Mouse (Mus musculus) hindbrain, embryonic 12.5 days (tissue): ENCODE measurements at regions not wholly inside any gene's neighbourhood (a gene's known extent, or its start where the extent isn't known, plus 50 kb on each side); places are given as distances from the start of the nearest gene placed in this dataset.

Experiments
- ATAC-seq: fragments of 200-750 bp; cut with Nextera tagmentation; 2 replicates; pipeline ENCODE4 v1.8.0; 2017; ENCODE audit warnings: moderate TSS enrichment; ENCODE audit not compliant: low FRiP score
- H3K27ac ChIP-seq: fragments of 300-500 bp; sonication (generic); 2 replicates; pipeline ENCODE4 v1.5.1; 2016; ENCODE audit warnings: mild to moderate bottlenecking
- H3K27me3 ChIP-seq: fragments of 300-500 bp; sonication (generic); 2 replicates; pipeline ENCODE4 v1.6.1; 2016; ENCODE audit warnings: mild to moderate bottlenecking
- H3K36me3 ChIP-seq: fragments of 300-500 bp; sonication (generic); 2 replicates; pipeline ENCODE4 v1.6.1; 2016; ENCODE audit warnings: mild to moderate bottlenecking
- H3K4me1 ChIP-seq: fragments of 300-500 bp; sonication (generic); 2 replicates; pipeline ENCODE4 v1.6.1; 2016
- H3K4me2 ChIP-seq: fragments of 300-500 bp; sonication (generic); replicated peaks from 2 replicates; pipeline ENCODE4 v1.6.1; 2016; ENCODE audit warnings: mild to moderate bottlenecking
- H3K4me3 ChIP-seq: fragments of 300-500 bp; sonication (generic); 2 replicates; pipeline ENCODE4 v1.5.1; 2016; ENCODE audit warnings: mild to moderate bottlenecking
- H3K9ac ChIP-seq: fragments of 300-500 bp; sonication (generic); 2 replicates; pipeline ENCODE4 v1.6.1; 2016; ENCODE audit warnings: mild to moderate bottlenecking, moderate library complexity
- H3K9me3 ChIP-seq: fragments of 300-500 bp; sonication (generic); replicated peaks from 2 replicates; pipeline ENCODE4 v1.6.1; 2016; ENCODE audit warnings: mild to moderate bottlenecking
- WGBS: fragments of 180-500 bp; shearing (Covaris S2); methylation state at CpG from one replicate; pipeline ENCODE4 v1.1.7; 2016; 5-methylcytosine and 5-hydroxymethylcytosine counted together

- under 1% methylated on average over 11 of the region's 11 CpGs for WGBS
- Histone ChIP-seq H3K27ac (peak overlapping the region; percentile 100), H3K4me1 (no peaks in the 10 kb centered on the region), H3K9me3 (no peaks in the 10 kb centered on the region), H3K36me3 (no peaks in the 10 kb centered on the region), H3K9ac (peak overlapping the region; percentile 100), H3K4me2 (peak overlapping the region; percentile 69), H3K4me3 (peak overlapping the region; percentile 84), H3K27me3 (peaks cover 27% of the 10 kb centered on the region; the same call in 1 of the 2 replicates)
- 0 out of 2 replicates have a peak, but pooled peaks have one; percentile 24 for ATAC-seq
Observed at GRCm38 (mm10) chr13:83724995-83725394, 221.2 kb downstream of the Mef2c start.

- under 1% methylated on average over 13 of the region's 13 CpGs for WGBS
- H3K4me1 ChIP-seq = no peaks in the 10 kb centered on the region
- H3K9me3 ChIP-seq = no peaks in the 10 kb centered on the region
- no peak for ATAC-seq
- H3K27ac ChIP-seq = peak overlapping the region; percentile 100
- peaks cover 26% of the 10 kb centered on the region; the same call in 1 of the 2 replicates for H3K27me3 ChIP-seq
- H3K4me3 ChIP-seq = peak overlapping the region; percentile 84
- H3K4me2 ChIP-seq = peak overlapping the region; percentile 69
- H3K36me3 ChIP-seq = no peaks in the 10 kb centered on the region
- H3K9ac ChIP-seq = peak overlapping the region; percentile 100
Observed at GRCm38 (mm10) chr13:83725831-83726230, 222.0 kb downstream of the Mef2c start.

- WGBS = under 1% methylated on average over 13 of the region's 13 CpGs
- Histone ChIP-seq H3K4me1 (no peaks in the 10 kb centered on the region), H3K9ac (peak overlapping the region; percentile 100), H3K9me3 (no peaks in the 10 kb centered on the region), H3K4me3 (peak overlapping the region; percentile 84), H3K27ac (peak overlapping the region; percentile 100), H3K27me3 (peaks cover 19% of the 10 kb centered on the region; the same call in 1 of the 2 replicates), H3K36me3 (no peaks in the 10 kb centered on the region), H3K4me2 (peak overlapping the region; percentile 69)
- ATAC-seq = no peak
Observed at GRCm38 (mm10) chr13:83726346-83726975, 222.6 kb downstream of the Mef2c start.

GRCm38 (mm10) chr13:83727051-83727765, 223.4 kb downstream of the Mef2c start:
- under 1% methylated on average over 31 of the region's 38 CpGs for WGBS
- Histone ChIP-seq H3K4me1 (no peaks in the 10 kb centered on the region), H3K27ac (peak overlapping the region; percentile 100), H3K9ac (peak overlapping the region; percentile 100), H3K4me3 (peak overlapping the region; percentile 84), H3K4me2 (peak overlapping the region; percentile 69), H3K9me3 (no peaks in the 10 kb centered on the region), H3K36me3 (no peaks in the 10 kb centered on the region), H3K27me3 (peaks cover 18% of the 10 kb centered on the region; the same call in 1 of the 2 replicates)
- peak; percentile 58 for ATAC-seq

- Histone ChIP-seq H3K9ac (peak overlapping the region; percentile 100), H3K9me3 (no peaks in the 10 kb centered on the region), H3K36me3 (no peaks in the 10 kb centered on the region; the same call in none of the 2 replicates), H3K27ac (peak overlapping the region; percentile 100), H3K27me3 (peaks cover 11% of the 10 kb centered on the region; the same call in 1 of the 2 replicates), H3K4me3 (peak overlapping the region; percentile 84), H3K4me1 (no peaks in the 10 kb centered on the region), H3K4me2 (peak overlapping the region; percentile 69)
- no peak for ATAC-seq
- 2% methylated on average over 9 of the region's 9 CpGs for WGBS
Observed at GRCm38 (mm10) chr13:83727766-83728395, 224.0 kb downstream of the Mef2c start.

- WGBS = 5% methylated on average over 5 of the region's 5 CpGs
Observed at GRCm38 (mm10) chr13:83728421-83729010, 224.7 kb downstream of the Mef2c start.

GRCm38 (mm10) chr13:83729331-83730009, 225.6 kb downstream of the Mef2c start:
- WGBS = under 1% methylated on average over 30 of the region's 33 CpGs

More at GRCm38 (mm10) chr13:83728421-83729010, 224.7 kb downstream of the Mef2c start:
- no peaks in the 10 kb centered on the region for H3K4me1 ChIP-seq
- no peak for ATAC-seq
- no peaks in the 10 kb centered on the region; the same call in none of the 2 replicates for H3K36me3 ChIP-seq
- H3K27me3 ChIP-seq = peaks cover 5% of the 10 kb centered on the region; the same call in 1 of the 2 replicates
- peak overlapping the region; percentile 69 for H3K4me2 ChIP-seq
- peak overlapping the region; percentile 100 for H3K27ac ChIP-seq
- no peaks in the 10 kb centered on the region for H3K9me3 ChIP-seq
- H3K4me3 ChIP-seq = peak overlapping the region; percentile 84
- peak overlapping the region; percentile 100 for H3K9ac ChIP-seq

GRCm38 (mm10) chr13:83730155-83730712, 226.4 kb downstream of the Mef2c start:
- peak overlapping the region; percentile 100 for H3K27ac ChIP-seq
- H3K4me2 ChIP-seq = peak overlapping the region; percentile 69
- no peaks in the 10 kb centered on the region; the same call in none of the 2 replicates for H3K36me3 ChIP-seq
- ATAC-seq = peak; percentile 0; the same call in 1 of the 2 replicates
- H3K9ac ChIP-seq = peak overlapping the region; percentile 100
- H3K27me3 ChIP-seq = no peaks in the 10 kb centered on the region; the same call in 1 of the 2 replicates
- H3K4me3 ChIP-seq = peak overlapping the region; percentile 84
- under 1% methylated on average over 16 of the region's 16 CpGs for WGBS
- H3K9me3 ChIP-seq = no peaks in the 10 kb centered on the region
- H3K4me1 ChIP-seq = no peaks in the 10 kb centered on the region

More at GRCm38 (mm10) chr13:83729331-83730009, 225.6 kb downstream of the Mef2c start:
- no peaks in the 10 kb centered on the region; the same call in 1 of the 2 replicates for H3K27me3 ChIP-seq
- no peaks in the 10 kb centered on the region; the same call in none of the 2 replicates for H3K36me3 ChIP-seq
- peak overlapping the region; percentile 100 for H3K9ac ChIP-seq
- no peaks in the 10 kb centered on the region for H3K4me1 ChIP-seq
- ATAC-seq = peak; percentile 36
- peak overlapping the region; percentile 100 for H3K27ac ChIP-seq
- no peaks in the 10 kb centered on the region for H3K9me3 ChIP-seq
- peak overlapping the region; percentile 69 for H3K4me2 ChIP-seq
- peak overlapping the region; percentile 84 for H3K4me3 ChIP-seq

- Histone ChIP-seq H3K4me3 (peak overlapping the region; percentile 84), H3K4me2 (peak overlapping the region; percentile 69), H3K9me3 (no peaks in the 10 kb centered on the region), H3K27me3 (no peaks in the 10 kb centered on the region; the same call in 1 of the 2 replicates), H3K36me3 (no peaks in the 10 kb centered on the region; the same call in none of the 2 replicates), H3K27ac (peak overlapping the region; percentile 100), H3K4me1 (no peaks in the 10 kb centered on the region), H3K9ac (peak overlapping the region; percentile 100)
- under 1% methylated on average over 71 of the region's 91 CpGs for WGBS
- ATAC-seq = peak; percentile 79
Observed at GRCm38 (mm10) chr13:83730713-83731480, 227.1 kb downstream of the Mef2c start.

- under 1% methylated on average over 9 of the region's 10 CpGs for WGBS
- Histone ChIP-seq H3K4me3 (peak overlapping the region; percentile 84), H3K27me3 (no peaks in the 10 kb centered on the region; the same call in 1 of the 2 replicates), H3K36me3 (no peaks in the 10 kb centered on the region; the same call in none of the 2 replicates), H3K4me1 (no peaks in the 10 kb centered on the region), H3K4me2 (peak overlapping the region; percentile 69), H3K27ac (peak overlapping the region; percentile 100), H3K9me3 (no peaks in the 10 kb centered on the region), H3K9ac (peak overlapping the region; percentile 100)
- ATAC-seq = no peak
Observed at GRCm38 (mm10) chr13:83731481-83732006, 227.7 kb downstream of the Mef2c start.
